Mouse (Mus musculus): ENCODE data around the gene Mapk8. TPM values are rescaled to one million over a fixed set of nuclear protein-coding genes. Genes with fewer than 3 reads are reported as not detected.

Gene Mapk8
- polyA plus RNA-seq, 1 experiment from 2014 or later, result 3.1 TPM

GRCm38 (mm10) chr14:33415746-33416145, 31.2 kb downstream of the Mapk8 start:
- Histone ChIP-seq H3K4me3 (ENCODE audit: low read depth, low read length) (no peak overlapping the region), H3K4me2 (ENCODE audit: low read depth, low read length) (no peak overlapping the region), H3K27ac (ENCODE audit: low read depth) (no peak overlapping the region), H3K9me3 (ENCODE audit: low read length) (no peaks in the 10 kb centered on the region), H3K36me3 (replicated peaks; ENCODE audit: insufficient read depth, low read length) (no peaks in the 10 kb centered on the region), H3K9ac (replicated peaks) (no peak overlapping the region), H3K27me3 (ENCODE audit: insufficient read depth, low read length) (no peaks in the 10 kb centered on the region), H3K4me1 (ENCODE audit: insufficient read depth) (no peaks in the 10 kb centered on the region)
- DNase-seq, result no peak
- TF ChIP-seq CTCF (IDR thresholded peaks at IDR 0.05; ENCODE audit: low read depth) (no peak), EP300 (IDR thresholded peaks at IDR 0.05; ENCODE audit: low read depth) (no peak)
- ATAC-seq, result no peak
- WGBS (ENCODE audit: insufficient replicate concordance), result 90% methylated on average over 1 of the region's 1 CpGs

- no peak overlapping the region for H3K9ac ChIP-seq (replicated peaks)
- no peak overlapping the region for H3K4me3 ChIP-seq (ENCODE audit: low read depth, low read length)
- H3K27ac ChIP-seq (ENCODE audit: low read depth), result no peak overlapping the region
- no peaks in the 10 kb centered on the region for H3K4me1 ChIP-seq (ENCODE audit: insufficient read depth)
- ATAC-seq (no peak), DNase-seq (no peak)
- no peaks in the 10 kb centered on the region for H3K27me3 ChIP-seq (ENCODE audit: insufficient read depth, low read length)
- no peak overlapping the region for H3K4me2 ChIP-seq (ENCODE audit: low read depth, low read length)
- no peaks in the 10 kb centered on the region; the same call in 1 of the 2 replicates for H3K36me3 ChIP-seq (replicated peaks; ENCODE audit: insufficient read depth, low read length)
- 79% methylated on average over 1 of the region's 1 CpGs for WGBS (ENCODE audit: insufficient replicate concordance)
- no peaks in the 10 kb centered on the region for H3K9me3 ChIP-seq (ENCODE audit: low read length)
- no peak for TF ChIP-seq EP300 (IDR thresholded peaks at IDR 0.05; ENCODE audit: low read depth)
- TF ChIP-seq CTCF (IDR thresholded peaks at IDR 0.05; ENCODE audit: low read depth), result peak; percentile 51
Measured at GRCm38 (mm10) chr14:33402331-33402730, 44.6 kb downstream of the Mapk8 start.

- 51% methylated on average over 3 of the region's 3 CpGs for WGBS (ENCODE audit: insufficient replicate concordance)
- no peaks in the 10 kb centered on the region; the same call in 1 of the 2 replicates for H3K36me3 ChIP-seq (replicated peaks; ENCODE audit: insufficient read depth, low read length)
- H3K27ac ChIP-seq (ENCODE audit: low read depth), result no peak overlapping the region
- no peak overlapping the region for H3K9ac ChIP-seq (replicated peaks)
- H3K4me3 ChIP-seq (ENCODE audit: low read depth, low read length), result no peak overlapping the region
- DNase-seq (no peak), ATAC-seq (no peak)
- TF ChIP-seq CTCF (IDR thresholded peaks at IDR 0.05; ENCODE audit: low read depth) (no peak), EP300 (IDR thresholded peaks at IDR 0.05; ENCODE audit: low read depth) (no peak)
- H3K9me3 ChIP-seq (ENCODE audit: low read length), result no peaks in the 10 kb centered on the region
- H3K4me2 ChIP-seq (ENCODE audit: low read depth, low read length), result no peak overlapping the region
- no peaks in the 10 kb centered on the region for H3K27me3 ChIP-seq (ENCODE audit: insufficient read depth, low read length)
- no peaks in the 10 kb centered on the region for H3K4me1 ChIP-seq (ENCODE audit: insufficient read depth)
Measured at GRCm38 (mm10) chr14:33400019-33400418, 46.9 kb downstream of the Mapk8 start.

- Histone ChIP-seq H3K9ac (replicated peaks) (no peak overlapping the region), H3K27me3 (ENCODE audit: insufficient read depth, low read length) (no peaks in the 10 kb centered on the region), H3K9me3 (ENCODE audit: low read length) (no peaks in the 10 kb centered on the region), H3K27ac (ENCODE audit: low read depth) (no peak overlapping the region), H3K4me1 (ENCODE audit: insufficient read depth) (no peaks in the 10 kb centered on the region), H3K4me2 (ENCODE audit: low read depth, low read length) (no peak overlapping the region), H3K4me3 (ENCODE audit: low read depth, low read length) (no peak overlapping the region), H3K36me3 (replicated peaks; ENCODE audit: insufficient read depth, low read length) (no peaks in the 10 kb centered on the region; the same call in 1 of the 2 replicates)
- DNase-seq, result no peak
- no peak for ATAC-seq
- WGBS (ENCODE audit: insufficient replicate concordance), result 75% methylated on average over 5 of the region's 5 CpGs
- TF ChIP-seq EP300 (IDR thresholded peaks at IDR 0.05; ENCODE audit: low read depth), result no peak
- TF ChIP-seq CTCF (IDR thresholded peaks at IDR 0.05; ENCODE audit: low read depth), result no peak
Measured at GRCm38 (mm10) chr14:33398065-33398860, 48.7 kb downstream of the Mapk8 start.

GRCm38 (mm10) chr14:33380830-33381457, 66.0 kb downstream of the Mapk8 start:
- Histone ChIP-seq H3K9ac (replicated peaks) (no peak overlapping the region), H3K27ac (ENCODE audit: low read depth) (no peak overlapping the region), H3K4me1 (ENCODE audit: insufficient read depth) (no peaks in the 10 kb centered on the region), H3K27me3 (ENCODE audit: insufficient read depth, low read length) (no peaks in the 10 kb centered on the region), H3K36me3 (replicated peaks; ENCODE audit: insufficient read depth, low read length) (peaks cover 22% of the 10 kb centered on the region; the same call in 1 of the 2 replicates), H3K4me2 (ENCODE audit: low read depth, low read length) (no peak overlapping the region), H3K9me3 (ENCODE audit: low read length) (no peaks in the 10 kb centered on the region), H3K4me3 (ENCODE audit: low read depth, low read length) (no peak overlapping the region)
- 79% methylated on average over 6 of the region's 6 CpGs for WGBS (ENCODE audit: insufficient replicate concordance)
- ATAC-seq, result no peak
- no peak for TF ChIP-seq CTCF (IDR thresholded peaks at IDR 0.05; ENCODE audit: low read depth)
- TF ChIP-seq EP300 (IDR thresholded peaks at IDR 0.05; ENCODE audit: low read depth), result no peak
- DNase-seq, result no peak

- ATAC-seq (no peak), DNase-seq (no peak)
- Histone ChIP-seq H3K4me2 (ENCODE audit: low read depth, low read length) (no peak overlapping the region), H3K36me3 (replicated peaks; ENCODE audit: insufficient read depth, low read length) (peaks cover 13% of the 10 kb centered on the region; the same call in 1 of the 2 replicates), H3K4me1 (ENCODE audit: insufficient read depth) (peaks cover under 1% of the 10 kb centered on the region; the same call in 1 of the 2 replicates), H3K4me3 (ENCODE audit: low read depth, low read length) (no peak overlapping the region), H3K9ac (replicated peaks) (no peak overlapping the region), H3K27me3 (ENCODE audit: insufficient read depth, low read length) (no peaks in the 10 kb centered on the region), H3K27ac (ENCODE audit: low read depth) (no peak overlapping the region), H3K9me3 (ENCODE audit: low read length) (no peaks in the 10 kb centered on the region)
- 52% methylated on average over 5 of the region's 5 CpGs for WGBS (ENCODE audit: insufficient replicate concordance)
- TF ChIP-seq EP300 (IDR thresholded peaks at IDR 0.05; ENCODE audit: low read depth) (no peak), CTCF (IDR thresholded peaks at IDR 0.05; ENCODE audit: low read depth) (no peak)
Measured at GRCm38 (mm10) chr14:33378723-33379122, 68.2 kb downstream of the Mapk8 start.

Data from liver, postnatal 0 days (tissue).